ENCODE assay signal across 10 mouse cellular contexts in genomic region chr17:14204061-14204460, GRCm38 (mm10). TPM values are rescaled to one million over a fixed set of nuclear protein-coding genes. Genes with fewer than 3 reads are reported as not detected.
DNase-seq lines count a peak whose midpoint lies in the region; ATAC-seq lines count a peak whose summit lies in the region.
"Had no signal": no experiment of that assay in that cellular context is flagged by ENCODE, and none has a peak within 500 bp of the region (broad histone marks: within the 10 kb centered on the region; RNA-seq: fewer than 3 reads in every experiment).

TSS of gene Dact2 (minus strand) at chr17:14204304.

- peak within 1 kb of the TSS; percentile 83 for H3K9ac ChIP-seq in hindbrain, embryonic 16.5 days (ENCODE audit: low read depth, low read length)
- H3K9ac ChIP-seq in limb, embryonic 13.5 days = peak within 1 kb of the TSS; percentile 73
- peak within 1 kb of the TSS; percentile 62 for H3K9ac ChIP-seq in neural tube, embryonic 12.5 days

- ATAC-seq in hindbrain, embryonic 16.5 days = peak; percentile 25
- no peak for ATAC-seq in limb, embryonic 13.5 days (ENCODE audit: low FRiP score, low read depth)
- no peak for ATAC-seq in neural tube, embryonic 12.5 days (ENCODE audit: low FRiP score, low read depth)
- no peak for ATAC-seq in activated CD4-positive, CD25-positive, alpha-beta regulatory T cell, adult 4 months

- no peaks in the 10 kb centered on the region for H3K9me3 ChIP-seq in forebrain, embryonic 10.5 days
- H3K9me3 ChIP-seq in hindbrain, embryonic 16.5 days (ENCODE audit: control insufficient read depth, low read length) = no peaks in the 10 kb centered on the region
- H3K9me3 ChIP-seq in limb, embryonic 13.5 days = no peaks in the 10 kb centered on the region
- H3K9me3 ChIP-seq in neural tube, embryonic 12.5 days = no peaks in the 10 kb centered on the region

- DNase-seq in heart, adult 18-20 months = peak; percentile 27 to 30
- no peak for DNase-seq in heart, adult 8-10 months (ENCODE audit: low spot score)
- peak; percentile 30 for DNase-seq in forebrain, embryonic 10.5 days (ENCODE audit: extremely low spot score, low spot score)
- no peak for DNase-seq in spleen, postnatal 14 days (ENCODE audit: low spot score in 2 of 2)

- no peaks in the 10 kb centered on the region for H3K36me3 ChIP-seq in forebrain, embryonic 10.5 days (replicated peaks)
- H3K36me3 ChIP-seq in hindbrain, embryonic 16.5 days (ENCODE audit: control insufficient read depth, insufficient read depth, low read length) = no peaks in the 10 kb centered on the region
- H3K36me3 ChIP-seq in limb, embryonic 13.5 days = no peaks in the 10 kb centered on the region
- H3K36me3 ChIP-seq in neural tube, embryonic 12.5 days = no peaks in the 10 kb centered on the region

- 50% methylated on average over 13 of the region's 13 CpGs for WGBS in forebrain, embryonic 10.5 days
- WGBS in hindbrain, embryonic 16.5 days = 44% methylated on average over 13 of the region's 13 CpGs
- 45% methylated on average over 13 of the region's 13 CpGs for WGBS in limb, embryonic 13.5 days
- 48% methylated on average over 13 of the region's 13 CpGs for WGBS in neural tube, embryonic 12.5 days

- H3K4me1 ChIP-seq in forebrain, embryonic 10.5 days = peaks cover 49% of the 10 kb centered on the region
- peaks cover 14% of the 10 kb centered on the region for H3K4me1 ChIP-seq in hindbrain, embryonic 16.5 days (ENCODE audit: control insufficient read depth, insufficient read depth, low read depth, low read length)
- H3K4me1 ChIP-seq in limb, embryonic 13.5 days = peaks cover 56% of the 10 kb centered on the region
- H3K4me1 ChIP-seq in neural tube, embryonic 12.5 days = peaks cover 22% of the 10 kb centered on the region

- H3K4me2 ChIP-seq in hindbrain, embryonic 16.5 days (ENCODE audit: low read length) = peak within 1 kb of the TSS; percentile 92
- H3K4me2 ChIP-seq in limb, embryonic 13.5 days (replicated peaks) = peak within 1 kb of the TSS; percentile 97
- peak within 1 kb of the TSS; percentile 92 for H3K4me2 ChIP-seq in neural tube, embryonic 12.5 days (replicated peaks)

- peak within 1 kb of the TSS; percentile 73 for H3K4me3 ChIP-seq in forebrain, embryonic 10.5 days
- peak within 1 kb of the TSS; percentile 73 for H3K4me3 ChIP-seq in hindbrain, embryonic 16.5 days (ENCODE audit: low read length)
- peak within 1 kb of the TSS; percentile 69 for H3K4me3 ChIP-seq in limb, embryonic 13.5 days
- H3K4me3 ChIP-seq in neural tube, embryonic 12.5 days = peak within 1 kb of the TSS; percentile 54

- H3K27ac ChIP-seq in forebrain, embryonic 10.5 days = peak within 1 kb of the TSS; percentile 81
- H3K27ac ChIP-seq in hindbrain, embryonic 16.5 days (ENCODE audit: low read depth, low read length) = peak within 1 kb of the TSS; percentile 55
- no peak within 1 kb of the TSS for H3K27ac ChIP-seq in limb, embryonic 13.5 days
- no peak within 1 kb of the TSS for H3K27ac ChIP-seq in neural tube, embryonic 12.5 days
- H3K27ac ChIP-seq: macrophage had no signal

- H3K27me3 ChIP-seq in forebrain, embryonic 10.5 days (ENCODE audit: poor library complexity, severe bottlenecking) = peaks cover 89% of the 10 kb centered on the region
- H3K27me3 ChIP-seq in hindbrain, embryonic 16.5 days (replicated peaks; ENCODE audit: control insufficient read depth, insufficient read depth, low read length) = peaks cover 20% of the 10 kb centered on the region
- H3K27me3 ChIP-seq in limb, embryonic 13.5 days = peaks cover 70% of the 10 kb centered on the region
- H3K27me3 ChIP-seq in neural tube, embryonic 12.5 days (replicated peaks) = peaks cover 55% of the 10 kb centered on the region
- H3K27me3 ChIP-seq: CH12.LX had no signal

RNA-seq across cellular contexts. Expression of gene Dact2, which starts in this region (rescaled TPM):
- 1 to 10 TPM in 1 of 2 experiments, under 1 TPM in 1; 0.95 to 1.1 TPM for total RNA-seq in heart, adult 18-20 months (2021)
- 1 to 10 TPM in 2 of 4 experiments, under 1 TPM in 2; 0.94 to 1.3 (median 0.98) TPM for total RNA-seq in heart, adult 8-10 months (2022)
- polyA plus RNA-seq in forebrain, embryonic 10.5 days (2016; fragmentation: Nextera tagmentation; extraction: Ambion mirVana) = 0.33 and 0.52 TPM in 2 replicates
- polyA plus RNA-seq in hindbrain, embryonic 16.5 days (2015; fragmentation: Nextera tagmentation; extraction: Ambion mirVana) = 3.1 and 3.7 TPM in 2 replicates
- polyA plus RNA-seq in limb, embryonic 13.5 days (2015; fragmentation: Nextera tagmentation; extraction: Ambion mirVana) = 0.70 and 1.0 TPM in 2 replicates
- polyA plus RNA-seq in neural tube, embryonic 12.5 days (2016; fragmentation: Nextera tagmentation; extraction: Ambion mirVana) = 0.64 and 0.70 TPM in 2 replicates
- not detected for polyA plus RNA-seq in activated CD4-positive, CD25-positive, alpha-beta regulatory T cell, adult 4 months (2017; shearing (Covaris generic))
- total RNA-seq: CH12.LX had no signal
- polyA plus RNA-seq: macrophage had no signal

Comparison
In these comparisons a context has a peak if more than half of its experiments do, and no peak if none do; other contexts are left out.
1. DNase-seq: peak in heart, adult 18-20 months (2 of 2); none in heart, adult 8-10 months (single experiment) and spleen, postnatal 14 days (0 of 2).
2. Peak in DNase-seq, H3K4me3 ChIP-seq and H3K27ac ChIP-seq in forebrain, embryonic 10.5 days; RNA of the gene not detected or under 1 TPM.
3. Peak in every context shown above with its lines, with median percentiles within 50 percentile points of each other: H3K4me3 ChIP-seq, H3K4me2 ChIP-seq and H3K9ac ChIP-seq.